Mouse (Mus musculus) liver, postnatal 0 days (tissue): ENCODE results near the gene Gm5941. TPM values are rescaled to one million over a fixed set of nuclear protein-coding genes. Genes with fewer than 3 reads are reported as not detected.
"Not testable (repeated sequence)": the region's sequence is repeated elsewhere in the genome, so short reads cannot be mapped to it uniquely, and the experiment has no call there.

ENCODE experiments used
- ATAC-seq: fragments of 200-750 bp; cut with Nextera tagmentation; 2 replicates; pipeline ENCODE4 v1.8.0; 2017; ENCODE audit warnings: mild to moderate bottlenecking, moderate library complexity
- DNase-seq: peaks from one replicate; pipeline ENCODE4 v3.0.0-alpha.2; 2016
- H3K27ac ChIP-seq: fragments of 300-500 bp; sonication (generic); 2 replicates; pipeline ENCODE4 v1.5.1; 2014; ENCODE audit warnings: antibody characterized with exemption, moderate library complexity, mild to moderate bottlenecking, low read depth
- H3K27me3 ChIP-seq: fragments of 300-500 bp; sonication (generic); 2 replicates; pipeline ENCODE4 v1.6.1; 2014; ENCODE audit warnings: low read length, control low read depth, mixed read lengths; ENCODE audit not compliant: insufficient read depth
- H3K36me3 ChIP-seq: fragments of 300-500 bp; sonication (generic); replicated peaks from 2 replicates; pipeline ENCODE4 v1.6.1; 2014; ENCODE audit warnings: mild to moderate bottlenecking, control low read depth, low read length, moderate library complexity, mixed read lengths; ENCODE audit not compliant: insufficient read depth
- H3K4me1 ChIP-seq: fragments of 300-500 bp; sonication (generic); 2 replicates; pipeline ENCODE4 v1.6.1; 2014; ENCODE audit warnings: antibody characterized with exemption, mild to moderate bottlenecking, control low read depth; ENCODE audit not compliant: insufficient read depth
- H3K4me2 ChIP-seq: fragments of 300-500 bp; sonication (generic); 2 replicates; pipeline ENCODE4 v1.6.1; 2014; ENCODE audit warnings: low read depth, mild to moderate bottlenecking, low read length, moderate library complexity, mixed read lengths
- H3K4me3 ChIP-seq: fragments of 300-500 bp; sonication (generic); 2 replicates; pipeline ENCODE4 v1.5.1; 2014; ENCODE audit warnings: low read depth, low read length
- H3K9ac ChIP-seq: fragments of 300-500 bp; sonication (generic); replicated peaks from 2 replicates; pipeline ENCODE4 v1.6.1; 2014; ENCODE audit warnings: mild to moderate bottlenecking, moderate library complexity
- H3K9me3 ChIP-seq: fragments of 300-500 bp; sonication (generic); 2 replicates; pipeline ENCODE4 v1.6.1; 2016; ENCODE audit warnings: mild to moderate bottlenecking, control low read depth, low read length, mixed read lengths
- CTCF ChIP-seq: sonication (generic); IDR thresholded peaks from 2 replicates; pipeline ENCODE4 v1.5.1; 2016; ENCODE audit warnings: antibody characterized with exemption, low read depth
- EP300 ChIP-seq: IDR thresholded peaks from 2 replicates; pipeline ENCODE4 v1.6.1; 2016; ENCODE audit warnings: antibody characterized with exemption, low read depth, mild to moderate bottlenecking
- WGBS: fragments of 180-500 bp; shearing (Covaris S2); extraction: QIAGEN DNeasy Blood & Tissue Kit; methylation state at CpG from one replicate; pipeline ENCODE4 v1.1.7; 2014; ENCODE audit not compliant: insufficient replicate concordance; 5-methylcytosine and 5-hydroxymethylcytosine counted together
- polyA plus RNA-seq: library from polyadenylated mRNA; unstranded; fragments of >200 nt; fragmentation: Nextera tagmentation; extraction: Ambion mirVana; gene quantifications from 2 replicates; pipeline ENCODE4 v1.2.1, GENCODE M21; 2015

Gm5941 gene
- polyA plus RNA-seq = not detected in 2 replicates

DNA sequence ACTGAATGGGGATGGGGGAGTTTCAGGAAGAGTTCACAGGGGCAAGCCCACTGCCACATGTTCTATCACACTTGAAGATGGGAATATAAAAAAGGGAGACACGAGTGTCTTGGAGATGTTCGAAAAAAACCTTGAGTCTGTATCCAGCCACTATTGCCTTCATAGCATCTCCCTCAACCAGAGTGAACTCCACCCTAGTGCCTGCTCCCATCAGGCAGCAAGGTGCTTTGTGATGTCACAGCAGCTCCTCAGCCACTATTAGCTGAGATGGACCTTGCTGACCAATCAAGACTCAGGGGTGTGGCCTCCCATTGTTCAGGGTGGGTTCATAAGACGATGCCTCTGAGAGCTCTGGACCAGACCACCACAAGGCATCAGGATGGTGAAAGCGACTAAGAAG lies at the start of gene Gm5941:
Gm5941 (plus strand) TSS at position 301 of the 400 bp plus-strand sequence.
- H3K9me3 ChIP-seq, DNase-seq, H3K27ac ChIP-seq, H3K9ac ChIP-seq, ATAC-seq, H3K4me3 ChIP-seq, H3K4me2 ChIP-seq, H3K36me3 ChIP-seq, H3K4me1 ChIP-seq, H3K27me3 ChIP-seq: not testable (repeated sequence)
- WGBS = 77% methylated on average over 4 of the region's 4 CpGs

DNA sequence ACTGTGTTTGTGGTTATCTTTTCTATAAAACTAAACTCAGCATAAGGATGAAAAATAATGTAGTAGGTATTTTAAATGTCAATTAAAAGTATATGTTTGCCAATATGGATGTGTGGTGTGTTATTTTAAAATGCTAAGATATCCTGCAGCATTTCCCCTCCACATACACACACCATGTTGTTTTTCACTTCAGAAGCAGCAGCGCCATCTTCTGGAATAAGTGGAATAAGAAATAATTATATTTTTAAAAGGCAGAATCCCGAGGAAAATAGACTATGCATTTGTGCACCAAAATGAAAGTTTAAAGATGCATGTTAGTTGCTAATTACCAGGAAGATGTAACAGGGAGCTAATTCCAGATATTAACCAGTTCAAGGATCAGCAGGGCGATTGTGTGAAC lies 29.3 kb upstream of the Gm5941 start:
- Histone ChIP-seq H3K27me3 (no peaks in the 10 kb centered on the region), H3K4me3 (no peak overlapping the region), H3K4me2 (no peak overlapping the region), H3K27ac (no peak overlapping the region), H3K36me3 (no peaks in the 10 kb centered on the region), H3K9me3 (no peaks in the 10 kb centered on the region), H3K4me1 (no peaks in the 10 kb centered on the region), H3K9ac (no peak overlapping the region)
- no peak for DNase-seq
- WGBS = 35% methylated on average over 3 of the region's 3 CpGs
- ATAC-seq = no peak
- TF ChIP-seq EP300 = no peak
- no peak for TF ChIP-seq CTCF

- Histone ChIP-seq H3K4me1 (no peaks in the 10 kb centered on the region), H3K9me3 (no peaks in the 10 kb centered on the region), H3K4me3 (no peak overlapping the region), H3K27me3 (no peaks in the 10 kb centered on the region), H3K36me3 (no peaks in the 10 kb centered on the region), H3K4me2 (no peak overlapping the region), H3K27ac (no peak overlapping the region), H3K9ac (no peak overlapping the region)
- WGBS = 29% methylated on average over 4 of the region's 4 CpGs
- TF ChIP-seq CTCF (no peak), EP300 (no peak)
- DNase-seq = no peak
- ATAC-seq = no peak
Measured at GRCm38 (mm10) chrX:92464773-92465172, 25.0 kb upstream of the Gm5941 start.

GRCm38 (mm10) chrX:92498254-92498653 lies 8.5 kb downstream of the Gm5941 start:
- TF ChIP-seq CTCF (no peak), EP300 (no peak)
- Histone ChIP-seq H3K4me3 (no peak overlapping the region), H3K4me1 (no peaks in the 10 kb centered on the region), H3K27me3 (no peaks in the 10 kb centered on the region), H3K9me3 (no peaks in the 10 kb centered on the region), H3K9ac (no peak overlapping the region), H3K36me3 (no peaks in the 10 kb centered on the region), H3K4me2 (no peak overlapping the region), H3K27ac (no peak overlapping the region)
- DNase-seq (no peak), ATAC-seq (no peak)
- WGBS = 28% methylated on average over 1 of the region's 1 CpGs

GRCm38 (mm10) chrX:92527826-92528225 lies 38.1 kb downstream of the Gm5941 start:
- Histone ChIP-seq H3K27ac (no peak overlapping the region), H3K27me3 (no peaks in the 10 kb centered on the region), H3K9ac (no peak overlapping the region), H3K4me3 (no peak overlapping the region), H3K36me3 (no peaks in the 10 kb centered on the region), H3K9me3 (no peaks in the 10 kb centered on the region), H3K4me1 (no peaks in the 10 kb centered on the region), H3K4me2 (no peak overlapping the region)
- DNase-seq (no peak), ATAC-seq (no peak)
- no peak for TF ChIP-seq CTCF
- TF ChIP-seq EP300 = no peak
- 53% methylated on average over 1 of the region's 1 CpGs for WGBS

Other genes with a start within 250 kb of the Gm5941 start
- not detected in 2 replicates for gene Mageb18, start 109.6 kb downstream of the Gm5941 start, polyA plus RNA-seq